Mouse (Mus musculus): ENCODE measurements around the gene Kcng3. TPM values are rescaled to one million over a fixed set of nuclear protein-coding genes. Genes with fewer than 3 reads are reported as not detected.

The Kcng3 gene
- 0.08 TPM in 1 of 2 replicates, not detected in the other for polyA plus RNA-seq (2015; fragmentation: Nextera tagmentation; extraction: Ambion mirVana)

DNA sequence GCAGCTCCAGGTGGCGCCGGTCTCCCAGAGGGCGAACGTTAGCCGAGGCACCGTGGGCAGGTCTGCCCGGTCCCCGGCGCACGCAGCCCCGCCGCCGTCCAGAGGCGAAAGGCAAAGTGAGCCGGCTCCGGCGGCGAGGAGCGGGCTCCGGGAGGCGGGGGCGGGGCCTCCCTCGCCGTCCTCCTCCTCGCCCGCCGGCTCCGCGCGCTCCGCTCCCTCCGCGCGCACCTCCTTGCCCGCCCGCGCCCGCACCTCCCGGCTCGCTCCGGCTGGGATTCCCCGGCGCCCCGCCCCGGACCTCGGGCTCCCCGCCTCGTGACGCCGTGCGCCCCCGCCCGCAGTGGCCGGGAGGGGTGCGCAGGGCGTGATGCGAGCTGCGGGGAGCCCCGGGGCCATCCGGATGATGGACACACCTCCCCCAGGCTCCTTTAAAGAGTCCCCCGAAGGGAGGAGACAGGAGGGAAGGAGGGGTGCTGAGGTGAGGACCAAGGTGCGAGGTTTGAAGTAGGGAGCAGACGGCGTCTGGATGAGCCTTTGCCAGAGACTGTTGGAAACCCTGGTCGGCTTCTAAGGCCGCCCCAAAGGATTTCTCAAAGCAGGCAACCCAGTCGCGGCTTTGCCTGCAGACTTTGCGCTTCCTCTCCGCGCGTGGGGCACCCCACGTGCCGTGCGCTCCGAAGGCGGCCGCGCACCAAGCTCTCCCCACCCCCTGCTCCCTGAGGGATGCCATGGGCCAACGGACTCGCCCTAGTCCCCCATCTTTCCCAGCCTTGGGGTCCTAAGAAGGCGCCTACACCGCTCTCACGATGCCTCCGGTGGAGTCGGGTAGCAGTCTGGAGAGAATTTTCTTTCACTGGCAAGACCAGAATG lies at the start of gene Kcng3:
Gene Kcng3, minus strand, starts transcription at position 113 of the 870 bp plus-strand sequence.
- ATAC-seq (ENCODE audit: low FRiP score) = peak; percentile 57
- Histone ChIP-seq H3K4me3 (peak within 1 kb of the TSS; percentile 58), H3K9ac (peak within 1 kb of the TSS; percentile 76), H3K27me3 (peaks cover 73% of the 10 kb centered on the region), H3K4me2 (peak within 1 kb of the TSS; percentile 86), H3K9me3 (no peaks in the 10 kb centered on the region), H3K4me1 (replicated peaks) (peaks cover 32% of the 10 kb centered on the region), H3K27ac (0 out of 2 replicates have a peak within 1 kb of the TSS, but pooled peaks have one; percentile 44), H3K36me3 (no peaks in the 10 kb centered on the region)
- WGBS = under 1% methylated on average over 70 of the region's 86 CpGs

DNA sequence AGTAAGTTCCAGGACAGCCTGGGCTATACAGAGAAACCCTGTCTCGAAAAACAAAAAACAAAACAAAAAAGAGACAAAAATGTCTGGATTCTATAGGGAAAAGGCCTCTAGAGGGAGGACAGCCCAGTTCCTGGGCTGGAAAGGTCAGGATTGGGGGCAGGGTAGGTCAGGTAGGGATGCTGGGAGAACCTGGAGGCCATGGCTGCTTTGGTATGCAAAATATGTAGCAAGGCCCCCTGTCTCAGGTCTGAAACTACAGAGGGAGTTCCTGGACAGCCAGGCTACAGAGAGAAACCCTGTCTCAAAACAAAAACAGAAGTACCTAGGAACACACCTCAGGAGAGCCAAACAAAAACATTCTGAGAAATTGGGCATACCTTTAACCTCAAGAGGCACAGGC lies 45.7 kb upstream of the Kcng3 start:
- no peak for ATAC-seq (ENCODE audit: low FRiP score)

DNA sequence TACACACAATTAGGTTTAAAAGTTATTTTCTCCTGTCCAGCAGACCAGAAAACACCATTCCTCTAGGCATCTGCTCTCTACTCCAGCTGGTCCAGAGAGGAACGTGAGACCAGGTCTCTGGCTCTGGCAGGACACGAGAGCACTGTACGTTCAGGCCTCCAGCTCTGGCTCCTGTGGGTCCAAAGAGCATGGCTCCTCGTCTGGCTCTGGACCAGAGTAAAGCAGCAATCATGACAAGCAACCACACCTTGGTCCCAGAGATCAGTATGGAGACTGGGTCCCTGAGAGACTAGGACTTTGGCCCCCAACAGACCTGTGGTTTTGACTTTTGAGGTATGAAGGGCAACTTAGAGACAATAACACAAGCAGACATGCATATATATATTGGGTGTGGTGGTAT lies 41.0 kb upstream of the Kcng3 start:
- no peaks in the 10 kb centered on the region for H3K4me1 ChIP-seq (replicated peaks)
- H3K27me3 ChIP-seq = no peaks in the 10 kb centered on the region
- ATAC-seq (ENCODE audit: low FRiP score) = no peak
- no peak overlapping the region for H3K27ac ChIP-seq
- H3K9ac ChIP-seq = no peak overlapping the region
- H3K4me2 ChIP-seq = no peak overlapping the region
- 93% methylated on average over 4 of the region's 4 CpGs for WGBS
- no peaks in the 10 kb centered on the region for H3K9me3 ChIP-seq
- no peaks in the 10 kb centered on the region for H3K36me3 ChIP-seq
- H3K4me3 ChIP-seq = no peak overlapping the region

More for the DNA sequence above, 45.7 kb upstream of the Kcng3 start:
- no peaks in the 10 kb centered on the region for H3K4me1 ChIP-seq (replicated peaks)
- no peaks in the 10 kb centered on the region for H3K9me3 ChIP-seq
- H3K27ac ChIP-seq = no peak overlapping the region
- H3K9ac ChIP-seq = no peak overlapping the region
- no peaks in the 10 kb centered on the region for H3K27me3 ChIP-seq
- 84% methylated on average over 1 of the region's 1 CpGs for WGBS
- no peak overlapping the region for H3K4me3 ChIP-seq
- no peaks in the 10 kb centered on the region for H3K36me3 ChIP-seq
- H3K4me2 ChIP-seq = no peak overlapping the region

DNA sequence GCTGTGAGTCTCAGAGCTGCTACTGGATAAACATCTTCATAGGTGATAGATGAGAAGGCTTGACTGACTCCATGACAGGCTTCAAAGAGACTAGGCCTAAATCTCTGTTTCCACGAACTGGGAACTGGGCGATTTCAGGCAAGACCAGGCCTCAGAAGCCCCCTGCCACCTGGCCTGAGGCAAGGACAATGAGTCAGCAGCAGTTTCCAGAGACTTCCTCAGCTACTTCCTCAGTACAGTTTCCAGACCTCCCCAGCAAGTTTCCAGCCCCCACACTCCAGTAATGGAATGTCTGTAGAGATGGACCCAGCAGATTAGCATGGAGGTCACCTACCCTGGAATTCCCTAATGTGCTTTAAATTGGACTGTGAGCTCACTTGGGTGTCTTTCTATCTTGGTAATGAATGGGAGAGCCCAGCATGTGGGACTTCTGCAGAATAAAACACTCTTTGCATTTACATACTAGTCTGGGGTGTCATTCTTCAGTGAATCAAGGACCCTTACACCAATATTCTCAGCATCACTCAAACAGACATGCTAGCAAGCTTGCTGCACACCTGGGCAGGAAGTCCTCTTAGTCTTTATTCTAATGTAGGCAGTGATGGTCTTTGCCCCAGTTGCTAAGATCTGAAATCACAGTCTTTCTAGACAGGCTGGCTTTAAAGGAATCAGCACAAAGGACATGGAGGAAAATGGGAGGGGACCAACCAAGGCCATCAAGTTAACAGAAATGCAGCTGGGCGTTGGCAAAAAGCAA lies 36.4 kb upstream of the Kcng3 start:
- ATAC-seq (ENCODE audit: low FRiP score) = no peak
- WGBS = 89% methylated on average over 3 of the region's 3 CpGs

DNA sequence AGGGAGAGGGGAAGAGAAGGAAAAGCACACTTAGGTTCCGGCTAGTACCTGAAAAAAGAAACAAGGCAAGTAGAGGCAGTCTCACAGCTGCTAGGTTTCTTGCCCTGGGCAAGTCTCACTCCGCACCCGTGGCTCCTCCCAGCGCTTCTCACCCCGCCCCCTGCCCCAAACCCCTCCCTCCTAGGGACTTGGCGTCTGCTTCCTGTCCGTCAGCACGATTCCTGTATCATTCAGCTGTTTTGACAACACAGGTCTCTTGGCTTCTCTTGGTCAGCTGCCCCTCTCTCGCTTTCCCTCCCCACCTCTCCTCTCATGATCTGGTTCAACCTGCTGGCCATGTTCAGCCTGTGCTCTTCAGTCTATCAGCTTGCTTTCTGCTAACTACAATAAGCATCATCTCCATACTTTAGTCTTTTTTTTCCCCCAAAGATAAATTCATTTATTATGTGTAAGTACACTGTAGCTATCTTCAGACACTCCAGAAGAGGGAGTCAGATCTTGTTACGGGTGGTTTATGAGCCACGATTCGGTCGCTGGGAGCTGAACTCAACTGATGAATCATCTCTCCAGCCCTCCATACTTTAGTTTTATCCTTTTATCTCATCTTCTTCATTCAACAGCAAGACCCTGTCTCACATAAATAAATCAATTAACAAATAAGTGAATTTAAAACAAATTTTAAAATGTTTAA lies 35.0 kb upstream of the Kcng3 start:
- no peaks in the 10 kb centered on the region for H3K27me3 ChIP-seq
- ATAC-seq (ENCODE audit: low FRiP score) = no peak
- no peaks in the 10 kb centered on the region for H3K9me3 ChIP-seq
- WGBS = 80% methylated on average over 13 of the region's 13 CpGs
- no peaks in the 10 kb centered on the region for H3K36me3 ChIP-seq
- no peak overlapping the region for H3K4me3 ChIP-seq
- H3K27ac ChIP-seq = no peak overlapping the region
- H3K9ac ChIP-seq = no peak overlapping the region
- H3K4me2 ChIP-seq = no peak overlapping the region
- H3K4me1 ChIP-seq (replicated peaks) = no peaks in the 10 kb centered on the region

More for the DNA sequence above, 36.4 kb upstream of the Kcng3 start:
- Histone ChIP-seq H3K9me3 (no peaks in the 10 kb centered on the region), H3K4me2 (no peak overlapping the region), H3K36me3 (no peaks in the 10 kb centered on the region), H3K4me3 (no peak overlapping the region), H3K4me1 (replicated peaks) (no peaks in the 10 kb centered on the region), H3K9ac (no peak overlapping the region), H3K27me3 (no peaks in the 10 kb centered on the region), H3K27ac (no peak overlapping the region)

DNA sequence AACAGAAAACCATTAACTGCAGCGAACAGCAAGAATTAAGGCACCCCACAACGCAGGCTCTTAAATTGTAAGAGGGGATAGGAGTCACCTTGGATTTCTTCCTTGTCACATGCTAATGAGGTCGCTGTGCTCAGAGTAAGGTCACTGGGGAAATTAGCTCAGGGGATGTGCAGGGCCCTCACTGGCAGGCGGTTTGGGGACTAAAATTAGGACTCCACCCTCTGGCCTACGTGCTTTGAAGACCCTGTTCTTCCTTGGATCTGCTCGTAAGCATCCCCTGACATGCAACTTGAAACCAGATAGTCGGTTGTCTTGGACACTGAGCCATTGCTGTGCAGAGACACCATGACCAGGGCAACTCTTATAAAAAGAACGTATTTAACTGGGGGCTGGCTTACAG lies 33.1 kb upstream of the Kcng3 start:
- Histone ChIP-seq H3K36me3 (no peaks in the 10 kb centered on the region), H3K4me2 (no peak overlapping the region), H3K27ac (no peak overlapping the region), H3K4me1 (replicated peaks) (no peaks in the 10 kb centered on the region), H3K9ac (no peak overlapping the region), H3K27me3 (no peaks in the 10 kb centered on the region), H3K9me3 (no peaks in the 10 kb centered on the region), H3K4me3 (no peak overlapping the region)
- ATAC-seq (ENCODE audit: low FRiP score) = no peak
- WGBS = 42% methylated on average over 8 of the region's 8 CpGs

DNA sequence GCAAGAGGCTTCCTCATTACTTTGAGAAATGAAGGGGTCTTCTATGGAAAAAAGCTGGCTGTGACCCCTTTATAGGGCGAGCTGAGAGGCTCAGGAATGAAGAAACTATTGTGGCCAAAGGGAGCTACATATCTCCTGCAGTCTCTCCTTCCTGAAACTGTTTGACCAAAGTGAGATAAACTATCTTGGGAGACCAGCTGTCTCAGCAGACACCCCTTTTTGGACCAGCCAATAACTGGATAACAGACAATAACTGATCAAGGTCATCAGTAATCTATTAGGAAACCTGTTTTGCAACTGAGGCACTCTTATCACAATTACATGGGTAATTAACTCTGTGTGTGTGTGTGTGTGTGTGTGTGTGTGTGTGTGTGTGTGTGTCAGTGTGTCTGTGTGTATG lies 27.2 kb upstream of the Kcng3 start:
- no peak overlapping the region for H3K27ac ChIP-seq
- no peaks in the 10 kb centered on the region for H3K36me3 ChIP-seq
- H3K9ac ChIP-seq = no peak overlapping the region
- H3K4me1 ChIP-seq (replicated peaks) = no peaks in the 10 kb centered on the region
- H3K9me3 ChIP-seq = no peaks in the 10 kb centered on the region
- H3K4me3 ChIP-seq = no peak overlapping the region
- H3K27me3 ChIP-seq = no peaks in the 10 kb centered on the region
- no peak overlapping the region for H3K4me2 ChIP-seq
- no peak for ATAC-seq (ENCODE audit: low FRiP score)
- WGBS = 79% methylated on average over 1 of the region's 1 CpGs

DNA sequence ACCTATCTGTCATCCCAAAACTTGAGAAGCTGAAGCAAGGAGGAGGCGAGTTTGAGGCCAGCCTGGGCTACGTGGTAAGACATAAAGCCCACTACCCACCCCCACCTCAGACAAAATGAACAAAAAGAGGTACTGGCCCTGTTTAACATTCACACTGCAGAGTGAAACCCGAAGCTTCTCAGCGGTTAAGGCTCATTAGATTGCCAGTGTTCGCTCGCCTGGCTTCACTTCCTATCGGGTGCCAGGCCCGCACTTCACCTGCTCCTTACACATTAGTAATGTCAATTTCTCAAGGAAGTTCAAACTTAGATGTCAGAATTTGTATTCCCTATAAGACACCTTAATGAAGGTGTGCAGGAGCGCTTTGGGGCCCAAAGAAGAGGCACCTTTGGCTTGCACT lies 25.7 kb upstream of the Kcng3 start:
- no peak overlapping the region for H3K4me2 ChIP-seq
- 77% methylated on average over 9 of the region's 9 CpGs for WGBS
- no peaks in the 10 kb centered on the region for H3K4me1 ChIP-seq (replicated peaks)

DNA sequence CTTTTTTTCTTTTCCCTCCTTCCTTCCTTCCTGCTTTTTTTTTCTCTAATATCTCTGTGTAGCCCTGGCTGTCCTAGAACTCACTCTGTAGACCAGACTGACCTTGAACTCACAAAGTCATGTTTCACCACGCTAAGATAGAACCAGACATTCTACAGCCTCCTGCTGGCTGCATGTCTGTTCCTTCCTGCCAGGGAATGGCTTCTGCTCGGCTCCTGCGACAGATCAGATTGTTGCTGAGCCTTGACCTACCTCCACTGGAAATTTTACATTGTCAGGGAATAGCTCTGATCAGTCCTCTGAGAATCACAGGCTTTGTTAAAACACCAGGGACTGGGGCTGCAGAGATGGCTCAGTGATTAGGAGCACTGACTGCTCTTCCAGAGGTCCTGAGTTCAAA lies 24.0 kb upstream of the Kcng3 start:
- H3K4me3 ChIP-seq = no peak overlapping the region
- no peaks in the 10 kb centered on the region for H3K27me3 ChIP-seq
- H3K9ac ChIP-seq = no peak overlapping the region
- ATAC-seq (ENCODE audit: low FRiP score) = no peak
- H3K4me2 ChIP-seq = no peak overlapping the region
- H3K4me1 ChIP-seq (replicated peaks) = no peaks in the 10 kb centered on the region
- no peaks in the 10 kb centered on the region for H3K9me3 ChIP-seq
- H3K36me3 ChIP-seq = no peaks in the 10 kb centered on the region
- WGBS = 82% methylated on average over 3 of the region's 3 CpGs
- no peak overlapping the region for H3K27ac ChIP-seq

More for the DNA sequence above, 25.7 kb upstream of the Kcng3 start:
- no peak overlapping the region for H3K4me3 ChIP-seq
- H3K9ac ChIP-seq = no peak overlapping the region
- H3K27ac ChIP-seq = no peak overlapping the region
- no peak for ATAC-seq (ENCODE audit: low FRiP score)
- H3K36me3 ChIP-seq = no peaks in the 10 kb centered on the region
- H3K27me3 ChIP-seq = no peaks in the 10 kb centered on the region
- no peaks in the 10 kb centered on the region for H3K9me3 ChIP-seq

DNA sequence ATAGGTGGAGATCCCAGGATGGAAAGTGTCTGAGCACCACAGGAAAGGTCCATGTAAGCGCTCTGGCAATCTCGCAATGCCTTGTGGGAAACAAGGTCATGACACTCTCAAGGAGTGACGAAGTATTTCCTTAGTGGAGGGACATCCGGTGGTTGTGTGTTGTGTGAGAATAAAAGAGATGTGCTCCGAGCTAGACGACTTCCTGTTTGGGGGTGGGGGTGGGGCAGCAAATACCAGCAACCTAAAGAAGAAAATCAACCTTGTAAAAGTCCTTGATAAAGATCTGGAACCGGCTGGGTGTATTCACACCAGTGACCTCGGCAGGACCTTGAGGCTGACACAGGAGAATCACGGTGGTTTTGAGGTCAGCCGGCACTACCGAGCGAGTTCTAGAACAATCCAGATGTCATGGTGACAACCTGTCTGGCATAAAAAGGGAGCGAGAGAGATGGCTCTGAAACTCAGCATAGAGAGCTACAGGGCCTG lies 23.0 kb upstream of the Kcng3 start:
- H3K9me3 ChIP-seq = no peaks in the 10 kb centered on the region

DNA sequence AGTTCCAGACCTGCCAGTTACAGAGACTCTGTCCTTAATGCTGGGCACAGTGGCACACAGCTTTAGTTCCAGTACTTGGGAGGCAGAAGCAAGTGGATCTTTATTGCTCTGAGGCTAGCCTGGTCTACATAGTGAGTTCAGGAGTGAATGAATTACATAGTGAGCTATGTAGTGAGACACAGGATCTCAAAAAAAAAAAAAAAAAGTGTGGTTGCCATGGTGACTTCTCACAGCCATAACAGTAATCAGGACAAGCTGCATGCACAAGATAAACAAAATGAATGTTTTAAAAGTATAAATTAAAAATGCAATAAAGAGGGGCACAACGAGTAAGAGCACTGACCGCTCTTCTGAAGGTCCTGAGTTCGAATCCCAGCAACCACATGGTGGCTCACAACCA lies 21.9 kb upstream of the Kcng3 start:
- Histone ChIP-seq H3K27me3 (no peaks in the 10 kb centered on the region), H3K4me1 (replicated peaks) (no peaks in the 10 kb centered on the region), H3K4me3 (no peak overlapping the region), H3K9me3 (no peaks in the 10 kb centered on the region), H3K4me2 (no peak overlapping the region), H3K9ac (no peak overlapping the region), H3K27ac (no peak overlapping the region), H3K36me3 (no peaks in the 10 kb centered on the region)
- WGBS = 89% methylated on average over 3 of the region's 3 CpGs
- no peak for ATAC-seq (ENCODE audit: low FRiP score)

More for the DNA sequence above, 23.0 kb upstream of the Kcng3 start:
- H3K9ac ChIP-seq = no peak overlapping the region
- WGBS = 78% methylated on average over 13 of the region's 13 CpGs
- H3K27ac ChIP-seq = no peak overlapping the region
- H3K27me3 ChIP-seq = no peaks in the 10 kb centered on the region
- no peak for ATAC-seq (ENCODE audit: low FRiP score)
- no peak overlapping the region for H3K4me2 ChIP-seq
- H3K36me3 ChIP-seq = no peaks in the 10 kb centered on the region
- H3K4me3 ChIP-seq = no peak overlapping the region
- H3K4me1 ChIP-seq (replicated peaks) = no peaks in the 10 kb centered on the region
